Mouse (Mus musculus): ENCODE results near the gene Krt26.

DNA sequence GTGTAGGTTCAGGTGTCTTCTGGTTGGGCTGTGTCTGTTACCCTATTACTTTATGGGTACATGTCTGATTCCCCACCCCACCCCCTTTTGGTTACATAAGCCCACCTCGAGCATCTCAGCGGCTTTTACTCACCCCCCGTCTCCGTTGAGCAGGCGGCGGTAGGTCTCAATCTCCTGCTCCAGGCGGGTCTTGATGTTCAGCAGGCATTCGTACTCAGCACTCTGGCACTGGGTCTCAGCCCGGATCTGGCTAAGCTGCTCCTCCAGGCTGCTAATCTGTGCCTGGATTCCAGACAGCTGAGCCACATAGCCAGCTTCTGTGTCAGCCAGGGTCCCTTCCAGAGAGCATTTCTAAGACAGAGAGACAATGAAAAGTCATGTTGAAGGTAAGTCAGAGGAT, 56.6 kb downstream of the Krt26 start:
- TF ChIP-seq CTCF (IDR thresholded peaks at IDR 0.05; ENCODE audit: low read depth) (no peak), EP300 (optimal IDR thresholded peaks at IDR 0.05) (no peak)
